ENCODE assay signal across 8 mouse cellular contexts in genomic region chrX:52743781-52744180, GRCm38 (mm10). TPM values are rescaled to one million over a fixed set of nuclear protein-coding genes. Genes with fewer than 3 reads are reported as not detected.
DNase-seq lines count a peak whose midpoint lies in the region; ATAC-seq and TF ChIP-seq lines count a peak whose summit lies in the region.

No protein-coding gene starts in this region.

- H3K4me3 ChIP-seq in lung, embryonic 14.5 days (ENCODE audit: low read depth, low read length): peak overlapping the region; percentile 43
- peak overlapping the region; percentile 44 for H3K4me3 ChIP-seq in embryonic facial prominence, embryonic 14.5 days (ENCODE audit: low read depth, low read length)
- H3K4me3 ChIP-seq in limb, embryonic 14.5 days (replicated peaks; ENCODE audit: low read length): peak overlapping the region; percentile 41
- H3K4me3 ChIP-seq in stomach, embryonic 16.5 days (replicated peaks; ENCODE audit: low read length): peak overlapping the region; percentile 45

- no peaks in the 10 kb centered on the region for H3K36me3 ChIP-seq in lung, embryonic 14.5 days (ENCODE audit: insufficient read depth)
- no peaks in the 10 kb centered on the region for H3K36me3 ChIP-seq in embryonic facial prominence, embryonic 14.5 days (ENCODE audit: control insufficient read depth, insufficient read depth, low read length)
- no peaks in the 10 kb centered on the region for H3K36me3 ChIP-seq in limb, embryonic 14.5 days (ENCODE audit: control insufficient read depth, insufficient read depth, low read length)
- H3K36me3 ChIP-seq in stomach, embryonic 16.5 days (ENCODE audit: control insufficient read depth, insufficient read depth, low read length): no peaks in the 10 kb centered on the region

- no peak overlapping the region for H3K27ac ChIP-seq in lung, embryonic 14.5 days (ENCODE audit: low read depth)
- no peak overlapping the region for H3K27ac ChIP-seq in embryonic facial prominence, embryonic 14.5 days (replicated peaks; ENCODE audit: low read depth, low read length)
- H3K27ac ChIP-seq in limb, embryonic 14.5 days (replicated peaks; ENCODE audit: low read depth, low read length): no peak overlapping the region
- no peak overlapping the region for H3K27ac ChIP-seq in stomach, embryonic 16.5 days (ENCODE audit: low read length)

- TF ChIP-seq POLR2A in limb, embryonic 14.5 days (IDR thresholded peaks at IDR 0.05; ENCODE audit: borderline replicate concordance, extremely low read depth, insufficient read depth, insufficient read length): no peak

- H3K27me3 ChIP-seq in lung, embryonic 14.5 days (ENCODE audit: insufficient read depth, low read length): peaks cover 20% of the 10 kb centered on the region
- H3K27me3 ChIP-seq in embryonic facial prominence, embryonic 14.5 days (replicated peaks; ENCODE audit: control insufficient read depth, insufficient read depth, low read length): peaks cover 38% of the 10 kb centered on the region
- peaks cover 16% of the 10 kb centered on the region; the same call in 1 of the 2 replicates for H3K27me3 ChIP-seq in limb, embryonic 14.5 days (ENCODE audit: control insufficient read depth, insufficient read depth, low read length)
- H3K27me3 ChIP-seq in stomach, embryonic 16.5 days (ENCODE audit: control insufficient read depth, insufficient read depth, low read length): peaks cover 26% of the 10 kb centered on the region

- WGBS in lung, embryonic 14.5 days: 9% methylated on average over 15 of the region's 15 CpGs
- 16% methylated on average over 15 of the region's 15 CpGs for WGBS in embryonic facial prominence, embryonic 14.5 days
- 21% methylated on average over 14 of the region's 15 CpGs for WGBS in limb, embryonic 14.5 days
- 18% methylated on average over 15 of the region's 15 CpGs for WGBS in stomach, embryonic 16.5 days

- DNase-seq in lung, embryonic 14.5 days: peak; percentile 20
- no peak for DNase-seq in lung, postnatal 10 days
- DNase-seq in embryonic facial prominence, embryonic 14.5 days (ENCODE audit: low spot score): no peak
- DNase-seq in limb, embryonic 14.5 days (ENCODE audit: low spot score): no peak
- no peak for DNase-seq in gastrocnemius, adult 18-20 months (ENCODE audit: low spot score)
- DNase-seq in layer of hippocampus, adult 18-20 months (ENCODE audit: low spot score in 2 of 2): no peak
- no peak for DNase-seq in ovary, adult 18-20 months (ENCODE audit: low spot score)

- no peaks in the 10 kb centered on the region for H3K9me3 ChIP-seq in lung, embryonic 14.5 days (ENCODE audit: low read depth, low read length)
- no peaks in the 10 kb centered on the region for H3K9me3 ChIP-seq in embryonic facial prominence, embryonic 14.5 days (ENCODE audit: control insufficient read depth, low read length)
- no peaks in the 10 kb centered on the region for H3K9me3 ChIP-seq in limb, embryonic 14.5 days (ENCODE audit: control insufficient read depth, low read length)
- no peaks in the 10 kb centered on the region for H3K9me3 ChIP-seq in stomach, embryonic 16.5 days (replicated peaks; ENCODE audit: control insufficient read depth, low read length)

- no peak for ATAC-seq in lung, embryonic 14.5 days (ENCODE audit: insufficient read depth)
- ATAC-seq in embryonic facial prominence, embryonic 14.5 days (ENCODE audit: low read depth): no peak
- no peak for ATAC-seq in limb, embryonic 14.5 days (ENCODE audit: low FRiP score, low read depth)
- no peak for ATAC-seq in stomach, embryonic 16.5 days (ENCODE audit: insufficient read depth, low FRiP score)

- peak overlapping the region; percentile 79 for H3K4me2 ChIP-seq in lung, embryonic 14.5 days
- peak overlapping the region; percentile 90 for H3K4me2 ChIP-seq in embryonic facial prominence, embryonic 14.5 days (ENCODE audit: low read depth, low read length)
- H3K4me2 ChIP-seq in limb, embryonic 14.5 days (replicated peaks; ENCODE audit: low read depth, low read length, severe bottlenecking): peak overlapping the region; percentile 88
- peak overlapping the region; percentile 73 for H3K4me2 ChIP-seq in stomach, embryonic 16.5 days (ENCODE audit: low read depth, low read length)

- no peak for TF ChIP-seq CTCF in lung, embryonic 14.5 days (IDR thresholded peaks at IDR 0.05; ENCODE audit: low read depth)

- H3K4me1 ChIP-seq in lung, embryonic 14.5 days (ENCODE audit: insufficient read depth): no peaks in the 10 kb centered on the region
- H3K4me1 ChIP-seq in embryonic facial prominence, embryonic 14.5 days (ENCODE audit: control insufficient read depth, insufficient read depth, low read length): no peaks in the 10 kb centered on the region
- no peaks in the 10 kb centered on the region for H3K4me1 ChIP-seq in limb, embryonic 14.5 days (ENCODE audit: control insufficient read depth, insufficient read depth, low read length)
- H3K4me1 ChIP-seq in stomach, embryonic 16.5 days (ENCODE audit: control insufficient read depth, insufficient read depth, low read length): no peaks in the 10 kb centered on the region

- peak overlapping the region; percentile 42; the same call in 1 of the 2 replicates for H3K9ac ChIP-seq in lung, embryonic 14.5 days
- H3K9ac ChIP-seq in embryonic facial prominence, embryonic 14.5 days (ENCODE audit: low read depth, low read length): no peak overlapping the region
- H3K9ac ChIP-seq in limb, embryonic 14.5 days (ENCODE audit: low read depth, low read length, severe bottlenecking): 0 out of 2 replicates have a peak overlapping the region, but pooled peaks have one; percentile 38
- no peak overlapping the region for H3K9ac ChIP-seq in stomach, embryonic 16.5 days (ENCODE audit: low read length)

RNA-seq across cellular contexts. Expression of gene Ccdc160, which starts 47.2 kb away (rescaled TPM):
- polyA plus RNA-seq in lung, embryonic 14.5 days (2014; fragmentation: Nextera tagmentation; extraction: Ambion mirVana): 1.9 and 2.7 TPM in 2 replicates
- 0.66 and 1.3 TPM in 2 replicates for polyA plus RNA-seq in embryonic facial prominence, embryonic 14.5 days (2014; fragmentation: Nextera tagmentation; extraction: Ambion mirVana)
- 0.10 and 0.25 TPM in 2 replicates for polyA plus RNA-seq in limb, embryonic 14.5 days (2012; rRNA removed)
- 0.23 and 0.43 TPM in 2 replicates for polyA plus RNA-seq in limb, embryonic 14.5 days (2014; fragmentation: Nextera tagmentation; extraction: Ambion mirVana)
- 0.57 and 0.81 TPM in 2 replicates for polyA plus RNA-seq in stomach, embryonic 16.5 days (2015; fragmentation: Nextera tagmentation; extraction: Ambion mirVana)
- under 1 TPM in 1 of 2 experiments, not detected in 1; 0.30 TPM for total RNA-seq in gastrocnemius, adult 18-20 months (2021)
- total RNA-seq in layer of hippocampus, adult 18-20 months (2021): 1 to 10 TPM; 2.3 to 2.8 TPM

Comparison
In these comparisons a context has a peak if more than half of its experiments do, and no peak if none do; other contexts are left out.
1. H3K9ac ChIP-seq: peak in lung, embryonic 14.5 days (single experiment) and limb, embryonic 14.5 days (single experiment); none in embryonic facial prominence, embryonic 14.5 days (single experiment) and stomach, embryonic 16.5 days (single experiment).
2. Peak in every context shown above with its lines, with median percentiles within 50 percentile points of each other: H3K4me2 ChIP-seq and H3K4me3 ChIP-seq.